Mouse (Mus musculus) spleen, embryonic (tissue): ENCODE data around the gene Gm10681.
"Not testable (repeated sequence)": the region's sequence is repeated elsewhere in the genome, so short reads cannot be mapped to it uniquely, and the experiment has no call there.

Experiments
- CTCF ChIA-PET: fragments of 350-600 bp; sonication (Branson Sonifier 250); formaldehyde crosslinking; loops from one replicate; lab custom pipeline; 2022; lab: Charles Lee

Gm10681 gene

DNA sequence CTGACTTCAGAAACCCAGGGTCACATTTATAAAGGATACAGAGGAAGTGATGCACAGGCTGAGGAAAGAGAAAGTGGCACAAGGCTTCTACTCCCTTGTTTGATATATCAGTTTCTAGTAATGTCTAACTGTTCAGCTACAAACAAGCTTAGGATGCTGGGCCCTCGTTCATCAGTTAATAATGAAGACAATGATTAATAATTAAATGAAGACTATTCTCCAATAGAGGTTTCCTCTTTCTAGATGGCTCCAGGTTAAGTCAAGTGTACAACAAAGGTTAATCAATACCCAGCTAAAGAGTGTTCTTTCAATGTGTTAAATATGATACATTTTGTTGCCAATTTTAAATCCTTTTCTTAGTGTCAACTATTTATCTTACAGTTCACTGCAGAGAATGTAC, 78.2 kb downstream of the Gm10681 start, which contains the start of gene Hsd3b4:
Hsd3b4 (minus strand) TSS at position 101 of the 400 bp plus-strand sequence.
- CTCF ChIA-PET = not testable (repeated sequence)

DNA sequence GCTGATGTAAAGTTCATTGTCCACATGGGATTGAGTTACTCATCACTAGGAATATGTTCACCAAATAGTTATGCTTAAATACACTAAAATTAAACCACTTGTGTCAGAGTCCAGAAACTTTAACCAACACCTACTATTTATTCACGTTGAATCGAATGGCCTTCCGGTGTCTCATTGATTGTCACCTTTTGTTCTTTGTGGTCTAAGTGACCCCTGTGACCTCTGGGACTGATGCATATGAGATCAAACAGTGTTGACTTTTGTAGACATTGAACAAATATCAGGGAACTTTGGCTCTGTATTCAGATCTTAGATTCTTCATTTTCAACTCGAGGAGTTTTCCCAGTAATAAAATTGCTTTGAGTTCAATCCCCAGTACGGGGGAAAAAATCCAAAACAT, 81.4 kb downstream of the Gm10681 start:
- CTCF ChIA-PET = not testable (repeated sequence)
